Mouse (Mus musculus): ENCODE data around the gene Fscn2. TPM values are rescaled to one million over a fixed set of nuclear protein-coding genes. Genes with fewer than 3 reads are reported as not detected.

The Fscn2 gene
- polyA plus RNA-seq, 1 experiment from 2014 or later = 1.1 TPM

DNA sequence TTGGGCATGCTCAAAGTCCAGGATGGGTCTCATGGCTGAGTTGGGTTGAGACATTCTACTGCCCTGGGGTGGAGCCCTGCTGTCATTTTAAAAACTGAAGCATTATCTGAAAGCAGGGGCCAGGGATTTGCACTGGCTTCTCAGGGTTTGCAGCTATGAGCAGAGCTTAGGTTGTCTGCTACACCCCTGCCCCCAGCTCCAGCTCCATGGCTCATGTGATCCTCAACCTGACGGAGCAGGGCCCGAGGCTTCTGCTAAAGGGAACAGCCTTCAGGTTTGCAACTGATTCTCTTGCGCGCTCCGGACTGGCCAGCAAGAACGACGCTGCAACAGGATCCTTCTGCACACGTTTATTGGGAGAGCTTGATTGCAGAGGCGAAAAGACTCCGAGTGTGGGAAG lies 41.2 kb upstream of the Fscn2 start:
- no peak for ATAC-seq (ENCODE audit: insufficient number of reproducible peaks, low FRiP score, low TSS enrichment, low read depth)
- 94% methylated on average over 10 of the region's 10 CpGs for WGBS
- Histone ChIP-seq H3K9me3 (replicated peaks) (no peaks in the 10 kb centered on the region), H3K36me3 (no peaks in the 10 kb centered on the region), H3K27ac (replicated peaks) (no peak overlapping the region), H3K9ac (no peak overlapping the region), H3K4me3 (replicated peaks) (no peak overlapping the region), H3K27me3 (no peaks in the 10 kb centered on the region), H3K4me1 (peaks cover 15% of the 10 kb centered on the region), H3K4me2 (replicated peaks) (no peak overlapping the region)

GRCm38 (mm10) chr11:120335431-120336021 lies 25.8 kb upstream of the Fscn2 start:
- H3K36me3 ChIP-seq = no peaks in the 10 kb centered on the region
- H3K27ac ChIP-seq (replicated peaks) = no peak overlapping the region
- H3K27me3 ChIP-seq = no peaks in the 10 kb centered on the region
- H3K9ac ChIP-seq = no peak overlapping the region
- H3K4me1 ChIP-seq = no peaks in the 10 kb centered on the region
- H3K4me2 ChIP-seq (replicated peaks) = no peak overlapping the region
- no peak overlapping the region for H3K4me3 ChIP-seq (replicated peaks)
- H3K9me3 ChIP-seq (replicated peaks) = no peaks in the 10 kb centered on the region
- 71% methylated on average over 6 of the region's 6 CpGs for WGBS
- ATAC-seq (ENCODE audit: insufficient number of reproducible peaks, low FRiP score, low TSS enrichment, low read depth) = no peak

- Histone ChIP-seq H3K9ac (no peak overlapping the region), H3K27me3 (no peaks in the 10 kb centered on the region), H3K27ac (replicated peaks) (no peak overlapping the region), H3K4me1 (no peaks in the 10 kb centered on the region), H3K36me3 (no peaks in the 10 kb centered on the region), H3K9me3 (replicated peaks) (no peaks in the 10 kb centered on the region), H3K4me3 (replicated peaks) (no peak overlapping the region), H3K4me2 (replicated peaks) (no peak overlapping the region)
- no peak for ATAC-seq (ENCODE audit: insufficient number of reproducible peaks, low FRiP score, low TSS enrichment, low read depth)
- 47% methylated on average over 2 of the region's 2 CpGs for WGBS
These were observed 23.9 kb upstream of the Fscn2 start for GRCm38 (mm10) chr11:120337447-120337846.

DNA sequence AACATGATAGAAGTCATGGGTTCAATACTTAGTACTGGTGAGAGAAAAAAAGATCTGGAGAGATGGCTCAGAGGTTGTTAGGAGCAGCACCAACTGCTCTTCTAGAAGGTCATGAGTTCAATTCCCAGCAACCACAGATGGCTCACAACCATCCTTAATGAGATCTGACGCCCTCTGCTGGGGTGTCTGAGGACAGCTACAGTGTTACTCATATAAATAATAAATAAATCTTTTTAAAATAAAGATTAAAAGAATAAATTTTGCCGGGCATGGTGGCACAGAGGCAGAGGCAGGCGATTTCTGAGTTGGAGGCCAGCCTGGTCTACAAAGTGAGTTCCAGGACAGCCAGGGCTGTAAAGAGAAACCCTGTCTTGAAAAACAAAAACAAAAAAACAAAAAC lies 22.5 kb upstream of the Fscn2 start:
- Histone ChIP-seq H3K36me3 (no peaks in the 10 kb centered on the region), H3K4me3 (replicated peaks) (no peak overlapping the region), H3K4me2 (replicated peaks) (no peak overlapping the region), H3K9ac (no peak overlapping the region), H3K4me1 (no peaks in the 10 kb centered on the region), H3K9me3 (replicated peaks) (no peaks in the 10 kb centered on the region), H3K27me3 (no peaks in the 10 kb centered on the region), H3K27ac (replicated peaks) (no peak overlapping the region)
- no peak for ATAC-seq (ENCODE audit: insufficient number of reproducible peaks, low FRiP score, low TSS enrichment, low read depth)
- WGBS = 73% methylated on average over 3 of the region's 3 CpGs

DNA sequence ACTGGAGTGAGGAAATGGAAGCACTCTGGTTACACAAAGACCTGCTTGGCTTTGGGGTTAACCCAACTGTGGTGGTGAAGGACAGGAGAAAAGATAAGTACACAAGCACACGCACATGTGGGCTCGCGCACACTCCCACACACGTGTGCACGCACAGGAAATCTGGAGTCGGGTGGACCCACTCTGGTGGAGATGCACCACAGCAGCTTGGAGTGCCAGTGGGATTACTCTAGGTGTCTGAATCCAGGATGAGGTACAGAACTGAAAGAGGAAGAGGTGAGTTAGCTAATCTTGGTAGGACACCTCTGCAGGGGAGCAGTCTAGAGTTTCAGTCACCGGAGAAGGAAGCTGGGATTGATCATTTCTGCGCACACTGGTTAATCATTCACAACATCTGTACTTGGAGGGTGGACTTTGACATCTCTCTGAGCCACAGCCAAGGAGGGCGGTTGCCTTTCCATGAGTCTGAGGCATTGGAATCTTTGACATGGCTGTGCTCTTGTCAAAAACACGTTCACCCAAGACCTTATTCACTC lies 21.3 kb upstream of the Fscn2 start:
- Histone ChIP-seq H3K27me3 (no peaks in the 10 kb centered on the region), H3K36me3 (peaks cover 2% of the 10 kb centered on the region), H3K9ac (no peak overlapping the region), H3K4me3 (replicated peaks) (no peak overlapping the region), H3K9me3 (replicated peaks) (no peaks in the 10 kb centered on the region), H3K4me1 (peaks cover 2% of the 10 kb centered on the region; the same call in 1 of the 2 replicates), H3K4me2 (replicated peaks) (no peak overlapping the region), H3K27ac (replicated peaks) (no peak overlapping the region)
- ATAC-seq (ENCODE audit: insufficient number of reproducible peaks, low FRiP score, low TSS enrichment, low read depth) = no peak
- WGBS = 79% methylated on average over 10 of the region's 10 CpGs

DNA sequence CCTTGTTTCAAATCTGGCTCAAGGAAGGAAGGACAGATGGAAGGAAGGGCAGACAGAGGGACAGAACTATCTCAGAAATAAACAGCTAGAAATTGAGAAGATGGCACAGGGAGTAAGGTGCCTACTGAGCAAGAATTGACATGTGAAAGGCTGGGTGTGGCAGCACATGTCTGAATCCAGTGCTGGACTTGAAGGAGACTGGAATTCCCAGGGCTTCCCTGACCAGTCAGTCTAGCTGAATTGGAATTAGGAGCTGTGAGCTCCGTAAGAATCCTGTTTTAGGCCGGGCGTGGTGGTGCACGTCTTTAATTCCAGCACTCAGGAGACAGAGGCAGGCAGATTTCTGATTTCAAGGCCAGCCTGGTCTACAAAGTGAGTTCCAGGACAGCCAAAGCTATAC lies 19.7 kb upstream of the Fscn2 start:
- no peak for ATAC-seq (ENCODE audit: insufficient number of reproducible peaks, low FRiP score, low TSS enrichment, low read depth)
- Histone ChIP-seq H3K27me3 (no peaks in the 10 kb centered on the region), H3K4me3 (replicated peaks) (no peak overlapping the region), H3K36me3 (peaks cover 7% of the 10 kb centered on the region), H3K4me2 (replicated peaks) (no peak overlapping the region), H3K9ac (no peak overlapping the region), H3K9me3 (replicated peaks) (no peaks in the 10 kb centered on the region), H3K4me1 (peaks cover 6% of the 10 kb centered on the region; the same call in 1 of the 2 replicates), H3K27ac (replicated peaks) (no peak overlapping the region)
- 95% methylated on average over 4 of the region's 4 CpGs for WGBS

DNA sequence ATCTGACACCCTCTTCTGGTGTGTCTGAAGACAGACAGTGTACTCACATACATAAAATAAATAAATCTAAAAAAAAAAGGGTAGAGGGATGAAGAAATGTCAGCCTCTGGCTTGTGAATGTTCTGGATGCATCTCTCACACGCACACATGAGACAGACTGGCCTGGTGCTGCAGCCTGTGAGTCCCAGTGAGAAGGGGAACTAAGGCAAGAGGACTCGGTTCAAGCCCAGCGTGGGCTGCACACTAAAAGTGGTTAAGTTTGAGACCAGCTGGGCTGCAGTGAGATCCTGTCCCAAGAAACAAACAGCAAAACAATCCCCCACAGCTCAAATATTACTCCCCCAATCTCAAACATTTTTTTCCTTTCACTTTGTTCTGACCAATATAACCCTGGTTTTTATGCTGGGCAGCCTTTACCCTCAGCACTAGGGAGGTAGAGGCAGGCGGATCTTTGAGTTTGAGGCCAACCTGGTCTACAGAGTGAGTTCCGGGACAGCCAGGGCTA lies 18.6 kb upstream of the Fscn2 start:
- H3K27ac ChIP-seq (replicated peaks) = no peak overlapping the region
- H3K4me3 ChIP-seq (replicated peaks) = no peak overlapping the region
- no peaks in the 10 kb centered on the region for H3K9me3 ChIP-seq (replicated peaks)
- 98% methylated on average over 5 of the region's 5 CpGs for WGBS
- no peak overlapping the region for H3K4me2 ChIP-seq (replicated peaks)
- H3K9ac ChIP-seq = no peak overlapping the region
- no peaks in the 10 kb centered on the region for H3K27me3 ChIP-seq
- ATAC-seq (ENCODE audit: insufficient number of reproducible peaks, low FRiP score, low TSS enrichment, low read depth) = no peak
- H3K4me1 ChIP-seq = peaks cover 6% of the 10 kb centered on the region; the same call in 1 of the 2 replicates
- H3K36me3 ChIP-seq = peaks cover 9% of the 10 kb centered on the region

DNA sequence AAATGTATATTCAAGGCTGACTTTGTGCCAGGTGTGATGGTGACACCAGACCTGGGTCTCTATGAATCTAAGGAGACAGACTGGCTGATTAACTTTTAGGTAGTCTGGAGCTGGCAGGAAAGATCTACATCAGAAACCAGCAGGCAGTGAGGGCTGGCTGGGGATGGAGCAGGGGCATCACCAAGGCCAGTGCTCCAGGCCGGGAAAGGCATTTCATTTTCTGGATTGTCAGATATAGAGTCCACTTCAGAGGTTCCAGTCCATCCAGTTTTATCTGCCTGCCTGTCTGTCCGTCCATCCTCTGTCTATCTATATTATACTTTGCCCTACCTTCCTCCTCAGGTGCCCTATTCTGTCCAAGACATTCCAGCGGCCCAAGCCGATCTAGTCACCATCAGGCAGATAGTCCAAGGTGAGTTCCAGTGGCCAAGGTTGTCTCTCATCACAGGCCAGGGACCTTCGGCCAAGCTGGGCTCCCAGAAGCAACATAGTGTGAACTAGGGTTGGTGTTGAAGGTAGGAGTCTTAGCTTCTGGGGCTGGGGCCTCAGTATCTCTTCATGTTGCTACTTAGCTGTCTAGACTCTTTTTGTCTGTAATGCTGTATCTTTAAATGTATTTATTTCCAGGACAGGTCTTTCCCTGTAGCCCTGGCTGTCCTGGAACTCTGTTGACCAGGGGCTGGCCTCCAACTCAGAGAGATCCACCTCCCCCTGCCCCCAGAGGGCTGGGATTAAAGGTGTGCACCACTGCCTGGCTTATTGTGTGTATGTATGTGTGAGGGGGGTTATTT lies 17.6 kb upstream of the Fscn2 start:
- H3K4me3 ChIP-seq (replicated peaks) = no peak overlapping the region
- no peaks in the 10 kb centered on the region for H3K9me3 ChIP-seq (replicated peaks)
- no peak overlapping the region for H3K4me2 ChIP-seq (replicated peaks)
- H3K9ac ChIP-seq = no peak overlapping the region
- no peak for ATAC-seq (ENCODE audit: insufficient number of reproducible peaks, low FRiP score, low TSS enrichment, low read depth)
- no peak overlapping the region for H3K27ac ChIP-seq (replicated peaks)
- H3K36me3 ChIP-seq = peaks cover 9% of the 10 kb centered on the region
- no peaks in the 10 kb centered on the region for H3K27me3 ChIP-seq
- 74% methylated on average over 5 of the region's 5 CpGs for WGBS
- peaks cover 6% of the 10 kb centered on the region; the same call in 1 of the 2 replicates for H3K4me1 ChIP-seq

DNA sequence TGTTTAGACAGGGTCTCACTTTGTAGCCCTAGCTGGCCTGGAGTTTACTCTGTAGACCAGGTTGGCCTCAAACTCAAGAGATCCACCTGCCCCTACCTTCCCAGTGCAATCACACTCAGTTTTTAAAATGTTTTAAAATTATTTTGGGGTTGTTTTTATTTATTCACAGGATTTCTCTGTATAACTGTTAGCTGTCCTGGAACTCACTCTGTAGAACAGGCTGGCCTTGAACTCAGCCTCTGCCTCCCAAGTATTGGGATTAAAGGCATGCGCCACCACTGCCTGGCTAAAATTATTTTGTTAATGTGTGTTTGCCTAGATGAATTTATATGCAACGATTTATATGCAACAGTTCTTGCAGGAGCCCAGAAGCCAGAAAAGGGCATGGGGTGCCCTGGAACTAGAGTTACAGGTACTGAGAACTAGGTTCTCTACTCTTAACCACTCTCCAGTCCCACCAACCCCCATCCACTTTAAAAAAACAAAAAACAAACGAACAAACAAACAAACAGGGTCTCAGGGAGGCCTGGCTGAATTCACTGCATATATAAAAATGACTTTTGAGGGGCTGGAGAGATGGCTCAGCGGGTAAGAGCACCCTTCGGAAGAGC lies 16.9 kb upstream of the Fscn2 start:
- no peak for ATAC-seq (ENCODE audit: insufficient number of reproducible peaks, low FRiP score, low TSS enrichment, low read depth)
- Histone ChIP-seq H3K36me3 (peaks cover 9% of the 10 kb centered on the region), H3K4me2 (replicated peaks) (no peak overlapping the region), H3K9me3 (replicated peaks) (no peaks in the 10 kb centered on the region), H3K27me3 (no peaks in the 10 kb centered on the region), H3K9ac (no peak overlapping the region), H3K4me3 (replicated peaks) (no peak overlapping the region), H3K27ac (replicated peaks) (peak overlapping the region; percentile 44; the same call in 1 of the 2 replicates), H3K4me1 (peaks cover 10% of the 10 kb centered on the region; the same call in 1 of the 2 replicates)
- 42% methylated on average over 5 of the region's 5 CpGs for WGBS

DNA sequence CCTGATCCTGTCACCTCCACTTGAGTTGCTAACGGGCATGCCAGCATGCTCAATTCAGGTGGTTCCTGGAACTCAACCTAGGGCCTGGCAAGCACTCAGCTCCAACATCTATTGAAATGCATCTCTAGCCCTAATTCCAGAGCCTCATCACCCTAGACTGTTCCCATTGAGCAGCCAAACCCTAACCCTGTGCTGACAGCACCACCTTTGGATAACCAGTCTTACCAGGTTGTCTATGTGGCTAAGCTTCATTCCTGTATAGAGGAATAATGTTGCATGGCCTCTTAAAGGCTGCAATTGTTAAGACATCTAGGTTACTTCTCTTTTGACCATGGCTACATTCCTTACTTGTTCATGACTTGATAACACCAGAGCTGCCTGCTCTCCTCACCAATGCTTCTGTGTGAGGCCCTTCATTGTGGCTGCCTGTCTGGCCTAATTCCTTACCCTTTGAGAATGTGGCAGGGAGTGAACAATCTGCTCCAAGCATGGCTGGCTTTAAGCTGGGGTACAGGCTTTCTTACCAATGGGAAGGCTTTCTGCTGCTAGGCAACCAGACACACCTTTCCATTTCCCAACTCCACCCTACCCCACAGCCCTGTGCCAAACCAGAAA lies 16.2 kb upstream of the Fscn2 start:
- no peaks in the 10 kb centered on the region for H3K27me3 ChIP-seq
- peak overlapping the region; percentile 34 for H3K4me2 ChIP-seq (replicated peaks)
- H3K9ac ChIP-seq = no peak overlapping the region
- no peaks in the 10 kb centered on the region for H3K9me3 ChIP-seq (replicated peaks)
- WGBS = 28% methylated on average over 1 of the region's 1 CpGs
- peak overlapping the region; percentile 17; the same call in 1 of the 2 replicates for H3K4me3 ChIP-seq (replicated peaks)
- no peak for ATAC-seq (ENCODE audit: insufficient number of reproducible peaks, low FRiP score, low TSS enrichment, low read depth)
- H3K36me3 ChIP-seq = peaks cover 9% of the 10 kb centered on the region
- H3K27ac ChIP-seq (replicated peaks) = peak overlapping the region; percentile 63
- peaks cover 15% of the 10 kb centered on the region for H3K4me1 ChIP-seq

Data from embryonic facial prominence, embryonic 15.5 days (tissue).